Mouse (Mus musculus) liver, embryonic 15.5 days (tissue): ENCODE measurements at regions not wholly inside any gene's neighbourhood (a gene's known extent, or its start where the extent isn't known, plus 50 kb on each side); places are given as distances from the start of the nearest gene placed in this dataset.

Source experiments
- ATAC-seq: fragments of 200-750 bp; cut with Nextera tagmentation; 2 replicates; pipeline ENCODE4 v1.8.0; 2017; ENCODE audit warnings: moderate number of reproducible peaks, mild to moderate bottlenecking, moderate library complexity; ENCODE audit not compliant: insufficient read depth
- H3K27ac ChIP-seq: fragments of 300-500 bp; sonication (generic); replicated peaks from 2 replicates; pipeline ENCODE4 v1.5.1; 2015; ENCODE audit warnings: mild to moderate bottlenecking, inconsistent platforms
- H3K27me3 ChIP-seq: fragments of 300-500 bp; sonication (generic); 2 replicates; pipeline ENCODE4 v1.6.1; 2015; ENCODE audit warnings: mild to moderate bottlenecking, inconsistent platforms
- H3K36me3 ChIP-seq: fragments of 300-500 bp; sonication (generic); replicated peaks from 2 replicates; pipeline ENCODE4 v1.6.1; 2015; ENCODE audit warnings: moderate library complexity, mild to moderate bottlenecking, inconsistent platforms
- H3K4me1 ChIP-seq: fragments of 300-500 bp; sonication (generic); replicated peaks from 2 replicates; pipeline ENCODE4 v1.6.1; 2015; ENCODE audit warnings: inconsistent platforms
- H3K4me2 ChIP-seq: fragments of 300-500 bp; sonication (generic); 2 replicates; pipeline ENCODE4 v1.6.1; 2015; ENCODE audit warnings: moderate library complexity, mild to moderate bottlenecking, inconsistent platforms
- H3K4me3 ChIP-seq: fragments of 300-500 bp; sonication (generic); replicated peaks from 2 replicates; pipeline ENCODE4 v1.5.1; 2015; ENCODE audit warnings: mild to moderate bottlenecking, inconsistent platforms
- H3K9ac ChIP-seq: fragments of 300-500 bp; sonication (generic); 2 replicates; pipeline ENCODE4 v1.6.1; 2015; ENCODE audit warnings: moderate library complexity, mild to moderate bottlenecking, inconsistent platforms
- H3K9me3 ChIP-seq: fragments of 300-500 bp; sonication (generic); replicated peaks from 2 replicates; pipeline ENCODE4 v1.6.1; 2016; ENCODE audit warnings: inconsistent platforms
- WGBS: fragments of 180-500 bp; shearing (Covaris S2); methylation state at CpG from one replicate; pipeline ENCODE4 v1.1.7; 2015; ENCODE audit warnings: mixed read lengths; ENCODE audit not compliant: insufficient replicate concordance; 5-methylcytosine and 5-hydroxymethylcytosine counted together

- Histone ChIP-seq H3K4me3 (no peak overlapping the region), H3K27me3 (no peaks in the 10 kb centered on the region), H3K36me3 (no peaks in the 10 kb centered on the region), H3K27ac (no peak overlapping the region), H3K4me2 (no peak overlapping the region), H3K9ac (no peak overlapping the region), H3K4me1 (no peaks in the 10 kb centered on the region), H3K9me3 (no peaks in the 10 kb centered on the region)
- WGBS = 9% methylated on average over 16 of the region's 16 CpGs
- ATAC-seq = no peak
These were observed 59.5 kb upstream of the Zbtb18 start for GRCm38 (mm10) chr1:177382596-177383190.

GRCm38 (mm10) chr1:177382147-177382546, 60.0 kb upstream of the Zbtb18 start:
- Histone ChIP-seq H3K27ac (no peak overlapping the region), H3K27me3 (no peaks in the 10 kb centered on the region), H3K4me2 (no peak overlapping the region), H3K4me3 (no peak overlapping the region), H3K36me3 (no peaks in the 10 kb centered on the region), H3K4me1 (no peaks in the 10 kb centered on the region), H3K9ac (no peak overlapping the region), H3K9me3 (no peaks in the 10 kb centered on the region)
- WGBS = 53% methylated on average over 4 of the region's 4 CpGs
- no peak for ATAC-seq

GRCm38 (mm10) chr1:177378112-177378511, 64.0 kb upstream of the Zbtb18 start:
- H3K9me3 ChIP-seq = no peaks in the 10 kb centered on the region

GRCm38 (mm10) chr1:177373226-177373825, 68.8 kb upstream of the Zbtb18 start:
- Histone ChIP-seq H3K27ac (no peak overlapping the region), H3K4me1 (no peaks in the 10 kb centered on the region), H3K4me3 (no peak overlapping the region), H3K27me3 (no peaks in the 10 kb centered on the region), H3K9me3 (no peaks in the 10 kb centered on the region), H3K9ac (no peak overlapping the region), H3K4me2 (no peak overlapping the region), H3K36me3 (no peaks in the 10 kb centered on the region)
- no peak for ATAC-seq
- WGBS = 22% methylated on average over 5 of the region's 5 CpGs

More at GRCm38 (mm10) chr1:177378112-177378511, 64.0 kb upstream of the Zbtb18 start:
- ATAC-seq = no peak
- Histone ChIP-seq H3K27me3 (no peaks in the 10 kb centered on the region), H3K36me3 (no peaks in the 10 kb centered on the region), H3K4me2 (no peak overlapping the region), H3K9ac (no peak overlapping the region), H3K4me1 (no peaks in the 10 kb centered on the region), H3K4me3 (no peak overlapping the region), H3K27ac (no peak overlapping the region)
- 72% methylated on average over 3 of the region's 3 CpGs for WGBS

- Histone ChIP-seq H3K9ac (no peak overlapping the region), H3K9me3 (no peaks in the 10 kb centered on the region), H3K36me3 (no peaks in the 10 kb centered on the region), H3K27me3 (no peaks in the 10 kb centered on the region), H3K4me3 (no peak overlapping the region), H3K27ac (no peak overlapping the region), H3K4me2 (no peak overlapping the region), H3K4me1 (no peaks in the 10 kb centered on the region)
- 42% methylated on average over 10 of the region's 10 CpGs for WGBS
- no peak for ATAC-seq
These were observed 70.1 kb upstream of the Zbtb18 start for GRCm38 (mm10) chr1:177372066-177372465.

- no peaks in the 10 kb centered on the region for H3K9me3 ChIP-seq
- H3K36me3 ChIP-seq = no peaks in the 10 kb centered on the region
- no peaks in the 10 kb centered on the region for H3K27me3 ChIP-seq
- no peak for ATAC-seq
- H3K27ac ChIP-seq = no peak overlapping the region
- no peak overlapping the region for H3K9ac ChIP-seq
- no peaks in the 10 kb centered on the region for H3K4me1 ChIP-seq
- no peak overlapping the region for H3K4me3 ChIP-seq
- no peak overlapping the region for H3K4me2 ChIP-seq
- 19% methylated on average over 9 of the region's 9 CpGs for WGBS
These were observed 74.1 kb upstream of the Zbtb18 start for GRCm38 (mm10) chr1:177367864-177368610.

- no peaks in the 10 kb centered on the region for H3K36me3 ChIP-seq
- no peaks in the 10 kb centered on the region for H3K4me1 ChIP-seq
- H3K27me3 ChIP-seq = no peaks in the 10 kb centered on the region
- no peaks in the 10 kb centered on the region for H3K9me3 ChIP-seq
- no peak overlapping the region for H3K27ac ChIP-seq
- 58% methylated on average over 6 of the region's 6 CpGs for WGBS
- no peak overlapping the region for H3K9ac ChIP-seq
- no peak overlapping the region for H3K4me2 ChIP-seq
- no peak for ATAC-seq
- H3K4me3 ChIP-seq = no peak overlapping the region
These were observed 75.2 kb upstream of the Zbtb18 start for GRCm38 (mm10) chr1:177366914-177367313.

GRCm38 (mm10) chr1:177366475-177366874, 75.7 kb upstream of the Zbtb18 start:
- ATAC-seq = no peak
- H3K9me3 ChIP-seq = no peaks in the 10 kb centered on the region
- 63% methylated on average over 7 of the region's 7 CpGs for WGBS

GRCm38 (mm10) chr1:177364355-177364754, 77.8 kb upstream of the Zbtb18 start:
- H3K4me1 ChIP-seq = no peaks in the 10 kb centered on the region
- H3K4me3 ChIP-seq = no peak overlapping the region
- H3K4me2 ChIP-seq = no peak overlapping the region
- H3K27ac ChIP-seq = no peak overlapping the region
- no peaks in the 10 kb centered on the region for H3K36me3 ChIP-seq
- 64% methylated on average over 7 of the region's 7 CpGs for WGBS
- ATAC-seq = no peak
- H3K9ac ChIP-seq = no peak overlapping the region
- H3K9me3 ChIP-seq = no peaks in the 10 kb centered on the region
- H3K27me3 ChIP-seq = no peaks in the 10 kb centered on the region

More at GRCm38 (mm10) chr1:177366475-177366874, 75.7 kb upstream of the Zbtb18 start:
- no peaks in the 10 kb centered on the region for H3K36me3 ChIP-seq
- H3K4me2 ChIP-seq = no peak overlapping the region
- no peak overlapping the region for H3K4me3 ChIP-seq
- no peaks in the 10 kb centered on the region for H3K27me3 ChIP-seq
- no peaks in the 10 kb centered on the region for H3K4me1 ChIP-seq
- H3K9ac ChIP-seq = no peak overlapping the region
- no peak overlapping the region for H3K27ac ChIP-seq

GRCm38 (mm10) chr1:177362398-177362797, 79.8 kb upstream of the Zbtb18 start:
- no peak overlapping the region for H3K27ac ChIP-seq
- no peaks in the 10 kb centered on the region for H3K27me3 ChIP-seq
- no peaks in the 10 kb centered on the region for H3K36me3 ChIP-seq
- no peaks in the 10 kb centered on the region for H3K9me3 ChIP-seq
- WGBS = 66% methylated on average over 8 of the region's 8 CpGs
- no peak overlapping the region for H3K4me2 ChIP-seq
- H3K9ac ChIP-seq = no peak overlapping the region
- H3K4me3 ChIP-seq = no peak overlapping the region
- no peak for ATAC-seq
- no peaks in the 10 kb centered on the region for H3K4me1 ChIP-seq

GRCm38 (mm10) chr1:177348400-177349092, 90.5 kb upstream of the Akt3 start:
- H3K27me3 ChIP-seq = no peaks in the 10 kb centered on the region
- H3K27ac ChIP-seq = no peak overlapping the region
- no peak for ATAC-seq
- H3K4me2 ChIP-seq = no peak overlapping the region
- no peaks in the 10 kb centered on the region for H3K9me3 ChIP-seq
- no peak overlapping the region for H3K4me3 ChIP-seq
- WGBS = 70% methylated on average over 17 of the region's 17 CpGs
- H3K36me3 ChIP-seq = no peaks in the 10 kb centered on the region
- H3K4me1 ChIP-seq = no peaks in the 10 kb centered on the region
- H3K9ac ChIP-seq = no peak overlapping the region
